Mouse (Mus musculus) urinary bladder, postnatal 14 days (tissue): ENCODE measurements at regions not wholly inside any gene's neighbourhood (a gene's known extent, or its start where the extent isn't known, plus 50 kb on each side); places are given as distances from the start of the nearest gene placed in this dataset.

Source experiments
- DNase-seq: peaks from one replicate; pipeline ENCODE4 v3.0.0; 2021; ENCODE audit warnings: low spot score

DNA sequence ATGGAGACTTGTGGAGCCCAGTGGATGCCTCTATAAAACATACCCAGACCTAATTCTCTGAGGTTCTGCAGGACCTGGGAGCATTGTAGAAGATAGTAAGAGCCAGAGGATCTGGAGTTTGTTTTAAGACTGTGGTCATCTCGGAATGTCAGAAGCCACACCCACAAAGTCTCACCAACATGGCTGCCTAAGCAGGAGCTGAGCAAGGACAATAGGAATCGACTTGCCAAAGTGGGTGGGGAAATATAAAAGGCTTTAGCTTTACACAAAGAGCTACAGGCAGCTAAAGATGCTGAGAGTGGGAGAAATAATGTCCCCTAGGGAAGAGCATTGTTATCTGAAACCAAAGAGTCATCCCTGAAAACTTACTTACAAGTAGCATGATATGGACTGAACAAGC, 364.7 kb upstream of the Pik3r1 start:
- DNase-seq = no peak

DNA sequence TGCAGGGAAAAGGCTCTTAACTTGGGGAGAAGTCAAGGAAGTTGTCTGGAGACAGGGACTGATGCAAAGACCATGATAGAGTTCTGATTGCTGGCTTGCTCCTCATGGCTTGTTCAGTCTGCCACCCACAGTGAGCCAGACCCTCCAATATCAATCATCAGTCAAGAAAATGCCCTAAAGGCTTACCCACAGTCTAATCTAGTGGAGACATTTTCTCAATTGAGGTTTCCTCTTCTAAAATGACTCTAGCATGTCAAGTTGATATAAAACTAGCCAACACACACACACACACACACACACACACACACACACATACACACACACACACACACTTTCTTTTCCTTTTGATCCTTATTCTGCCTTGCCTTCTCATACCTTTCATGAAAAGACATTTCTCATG, 367.2 kb upstream of the Pik3r1 start:
- no peak for DNase-seq

DNA sequence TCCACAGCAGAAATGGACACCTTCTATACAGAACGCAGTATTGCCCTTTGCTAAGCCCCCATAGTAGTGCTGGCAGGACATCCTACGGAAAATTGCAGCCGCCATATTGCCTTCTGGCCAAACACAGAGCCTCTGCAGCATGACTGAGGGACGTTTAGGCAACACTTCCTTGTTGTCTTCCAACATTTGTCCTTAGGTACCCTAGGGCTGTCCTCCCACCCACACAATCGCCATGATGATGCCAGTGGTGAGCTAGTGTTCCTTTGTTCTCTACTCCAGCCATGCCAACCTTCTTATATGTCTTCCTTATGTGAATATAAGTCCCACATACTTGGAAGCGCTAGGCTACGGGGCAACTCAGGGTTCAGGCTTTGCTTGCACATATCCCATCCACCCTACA, 375.0 kb upstream of the Pik3r1 start:
- no peak for DNase-seq

DNA sequence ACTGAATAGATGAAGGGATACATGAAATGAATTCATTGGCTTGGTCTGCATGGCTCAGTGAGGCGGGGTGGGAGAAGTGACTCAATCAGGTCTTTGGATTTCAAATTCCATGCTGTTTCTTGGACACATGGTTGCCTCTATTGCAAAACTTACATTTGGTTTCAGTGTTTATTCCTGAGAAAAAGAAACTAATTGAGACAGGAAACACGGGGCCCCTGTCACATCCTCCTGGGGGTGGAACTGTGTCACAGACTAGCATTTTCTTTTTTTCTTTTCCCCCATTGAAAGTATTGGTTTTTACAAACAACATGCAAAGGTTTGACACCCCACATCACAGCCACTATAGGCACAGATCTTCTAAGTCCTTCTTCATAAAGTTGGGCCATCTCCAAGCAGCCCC, 375.8 kb upstream of the Pik3r1 start:
- DNase-seq = no peak

DNA sequence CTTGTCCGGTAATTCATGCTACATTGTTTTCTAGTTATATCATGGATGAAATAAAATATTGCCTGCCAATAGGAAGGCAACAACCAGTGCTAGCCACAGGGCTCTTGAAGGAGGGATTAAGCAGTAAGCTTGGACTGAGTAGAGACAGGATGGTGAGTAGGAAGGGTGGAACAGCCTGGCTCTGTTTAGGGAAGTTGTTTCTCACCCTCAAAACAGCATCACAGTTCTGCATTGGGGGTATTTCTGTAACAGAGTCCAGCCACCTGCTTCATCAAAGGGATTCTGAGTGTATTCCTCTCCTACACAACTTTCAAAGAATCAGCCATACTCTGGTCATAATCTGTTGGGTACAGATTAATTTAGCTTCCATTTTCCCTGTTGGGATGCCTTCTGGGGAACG, 380.0 kb upstream of the Pik3r1 start:
- no peak for DNase-seq

DNA sequence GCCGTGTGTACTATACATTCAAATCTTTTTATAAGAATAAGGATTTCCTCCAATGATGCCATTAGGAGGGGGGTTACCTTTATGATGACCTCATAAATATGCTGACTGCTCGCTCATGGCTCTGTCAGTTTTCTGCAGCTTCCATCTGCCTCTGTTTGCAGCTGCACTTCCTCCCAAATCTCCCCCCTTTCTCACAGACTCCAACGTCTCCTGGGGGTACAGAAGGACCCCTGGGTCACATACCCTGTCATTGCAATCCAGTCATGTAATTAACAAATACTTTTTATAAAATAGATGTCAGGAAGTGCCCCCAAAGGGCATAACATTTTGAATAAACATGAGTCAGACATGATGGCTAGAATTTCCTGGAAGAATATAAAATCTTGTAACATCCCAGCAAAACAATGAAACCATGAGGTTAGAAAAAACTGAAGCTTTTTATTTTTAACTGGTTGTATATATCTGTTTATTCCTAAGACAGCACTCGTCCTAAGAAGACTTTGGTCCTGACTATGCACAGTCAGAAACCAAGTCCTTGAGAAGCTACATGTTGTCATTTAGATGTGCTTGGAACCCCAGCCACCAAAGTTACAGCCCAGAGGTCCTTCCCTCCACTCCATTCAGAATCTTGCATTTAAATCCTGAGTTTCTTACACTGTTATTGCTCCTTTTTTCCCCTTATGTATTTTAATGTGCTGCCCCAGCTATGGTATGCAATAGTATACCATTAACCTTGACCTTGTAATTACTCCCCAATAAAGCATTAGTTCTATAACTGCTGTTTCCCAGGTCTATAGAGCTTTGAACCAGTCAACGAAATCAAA, 386.0 kb upstream of the Pik3r1 start:
- DNase-seq = no peak

DNA sequence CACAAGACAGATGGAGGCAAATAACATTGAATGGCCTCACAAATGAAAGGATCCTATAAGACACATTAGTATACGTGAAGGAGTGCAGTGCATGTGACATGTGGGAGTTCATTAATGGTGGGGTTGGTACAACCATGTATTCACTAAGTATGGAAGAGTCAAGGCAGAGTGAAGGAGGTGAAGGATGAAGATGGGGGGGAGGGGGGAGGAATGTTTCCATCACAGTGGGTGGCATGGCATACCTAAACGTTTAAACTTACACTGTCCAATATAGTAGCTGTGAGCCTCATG, 386.5 kb upstream of the Pik3r1 start:
- no peak for DNase-seq

DNA sequence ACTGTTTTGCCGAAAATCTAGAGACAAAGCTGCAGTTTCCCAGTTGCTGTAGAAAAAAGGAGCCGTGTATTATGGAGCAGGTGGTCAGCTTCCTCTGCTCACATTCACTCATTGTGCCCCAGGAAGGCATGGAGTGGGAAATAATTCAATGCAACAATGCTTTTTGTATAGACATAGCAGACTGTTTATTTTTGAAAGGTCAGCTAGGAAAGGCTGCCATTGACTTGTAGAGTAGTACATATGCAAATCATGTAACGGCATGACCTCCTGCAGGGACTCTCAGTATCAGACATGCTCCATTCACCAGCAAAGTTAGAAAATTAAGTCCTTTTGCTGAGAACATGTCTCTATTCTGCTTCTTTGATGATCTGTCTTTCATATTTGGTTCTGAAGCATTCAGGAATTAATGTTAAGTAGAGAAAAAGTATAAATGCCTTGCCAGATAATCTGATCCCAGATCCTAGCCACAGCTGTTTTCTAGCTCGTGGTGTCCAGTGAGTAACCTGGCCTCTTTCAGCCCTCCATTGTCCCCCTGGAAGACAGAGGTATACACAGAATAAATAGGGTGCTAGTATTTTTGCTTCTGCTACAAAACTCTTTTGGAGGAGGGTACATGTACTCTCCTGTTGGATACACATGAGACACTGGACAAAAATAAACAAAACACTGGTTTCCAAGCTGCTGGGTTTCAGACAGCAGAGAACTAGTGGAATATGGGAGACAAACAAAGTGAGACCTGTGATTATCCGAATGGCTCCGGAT, 389.5 kb upstream of the Pik3r1 start:
- no peak for DNase-seq

DNA sequence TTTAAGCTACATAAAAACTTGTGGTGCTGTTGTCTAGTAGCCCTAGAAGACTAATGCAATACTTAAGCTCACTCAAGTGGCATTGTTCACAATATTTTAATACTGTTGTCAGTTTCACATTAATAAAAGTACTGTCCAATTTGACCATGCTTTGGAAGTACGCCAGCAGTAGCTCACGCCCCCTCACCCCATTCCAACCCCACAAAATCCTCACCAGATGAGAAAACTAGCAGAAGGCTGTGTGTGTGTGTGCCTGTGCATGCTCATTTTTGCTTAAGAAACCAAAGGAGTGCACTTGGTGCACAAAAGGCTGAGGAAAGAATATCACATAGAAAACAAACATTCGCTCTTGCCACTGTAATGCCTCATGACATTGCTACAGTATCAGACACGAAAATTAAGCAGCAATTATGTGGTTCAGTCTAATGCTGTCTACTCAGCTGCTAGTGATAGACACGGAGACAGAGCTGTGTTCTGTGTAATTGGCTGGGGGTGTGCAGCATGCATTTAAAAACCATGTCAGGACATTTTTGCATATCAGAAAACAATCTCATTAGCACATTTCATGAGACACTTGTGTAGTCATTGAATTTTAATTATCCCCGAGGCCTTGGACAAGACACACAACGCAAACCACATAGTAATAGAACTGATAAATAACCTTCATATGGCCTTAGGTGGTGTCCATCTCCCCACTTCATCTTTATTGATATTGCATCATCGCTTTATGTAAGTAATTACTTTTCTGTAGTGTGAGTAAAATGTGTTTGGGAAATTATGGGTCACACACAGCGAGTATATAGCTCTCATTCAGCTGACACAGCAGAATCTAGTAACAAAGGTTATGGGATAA, 405.6 kb upstream of the Pik3r1 start:
- DNase-seq = no peak

DNA sequence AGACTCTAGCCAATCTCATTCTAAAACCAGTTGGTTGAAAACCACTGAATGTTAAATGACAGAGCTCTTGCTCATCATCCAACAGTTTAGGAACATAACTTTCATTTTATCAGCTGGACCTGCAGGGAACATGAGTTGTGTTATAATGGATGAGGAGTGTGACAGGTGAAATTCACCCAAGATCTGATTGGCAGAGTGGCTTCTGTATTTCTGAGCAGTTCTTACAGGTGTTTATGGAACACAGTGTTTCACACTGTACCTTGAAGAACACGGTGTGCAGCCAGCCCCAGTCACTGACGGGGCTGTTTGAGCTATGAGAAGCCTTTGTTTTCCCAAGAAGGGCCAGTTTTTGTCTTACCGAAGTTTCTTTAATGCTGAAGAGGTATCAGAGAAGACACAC, 406.4 kb upstream of the Pik3r1 start:
- no peak for DNase-seq

DNA sequence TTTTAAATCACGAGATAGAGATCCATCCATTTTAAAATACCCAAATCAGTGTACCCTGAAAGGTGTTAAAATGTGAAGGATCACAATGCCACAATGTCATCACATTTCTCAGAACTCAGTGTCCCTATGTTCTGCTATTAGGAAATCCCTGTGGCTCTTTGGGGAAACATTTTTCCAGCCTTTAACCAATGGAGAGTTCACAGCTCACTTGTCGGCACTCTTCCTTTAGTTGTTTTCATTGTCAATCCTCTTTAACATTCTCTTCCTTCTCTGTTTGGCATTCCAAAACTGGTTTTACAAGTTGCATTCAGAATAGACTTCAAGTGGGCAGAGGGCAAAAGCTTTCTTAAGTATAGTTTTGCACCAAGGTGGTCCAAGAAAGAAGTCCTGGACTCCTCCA, 406.9 kb upstream of the Pik3r1 start:
- DNase-seq = no peak

DNA sequence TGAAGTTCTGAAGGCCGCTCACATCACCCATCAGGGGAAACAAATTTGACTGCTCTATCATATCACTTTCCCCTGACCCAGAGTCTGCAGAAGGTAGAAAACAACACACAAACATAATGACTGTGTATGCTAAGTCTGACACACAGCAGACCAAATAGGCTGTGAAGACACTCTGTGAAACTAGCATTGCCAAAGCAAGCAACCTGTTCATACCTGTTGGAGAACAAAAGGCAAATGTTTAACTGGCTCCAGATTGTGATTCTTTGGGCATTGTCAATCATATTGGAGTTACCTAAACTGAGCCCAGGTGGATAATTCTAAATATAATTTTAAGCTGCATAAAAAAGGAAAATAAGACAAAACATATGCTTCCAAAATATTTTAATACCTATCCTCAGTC, 407.4 kb upstream of the Pik3r1 start:
- DNase-seq = no peak

DNA sequence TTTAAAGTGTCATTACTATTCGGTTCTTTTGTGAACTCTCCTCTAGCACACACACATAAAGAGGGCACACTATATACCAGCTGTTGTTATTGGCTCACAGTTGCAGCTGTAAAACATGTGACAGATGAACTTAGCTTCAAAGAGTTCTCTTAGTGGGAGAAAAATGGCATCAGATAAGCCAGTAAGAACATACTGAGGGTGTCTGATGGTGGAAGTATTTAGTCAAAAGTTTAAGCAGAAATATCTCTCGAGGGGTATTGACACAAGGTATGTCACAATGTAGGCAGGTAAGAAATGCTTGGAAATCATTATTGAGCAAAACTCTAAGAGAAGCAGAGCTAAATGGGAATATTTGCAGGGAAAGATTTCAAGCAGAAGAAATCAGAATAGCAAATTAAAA, 408.4 kb upstream of the Pik3r1 start:
- DNase-seq = no peak

DNA sequence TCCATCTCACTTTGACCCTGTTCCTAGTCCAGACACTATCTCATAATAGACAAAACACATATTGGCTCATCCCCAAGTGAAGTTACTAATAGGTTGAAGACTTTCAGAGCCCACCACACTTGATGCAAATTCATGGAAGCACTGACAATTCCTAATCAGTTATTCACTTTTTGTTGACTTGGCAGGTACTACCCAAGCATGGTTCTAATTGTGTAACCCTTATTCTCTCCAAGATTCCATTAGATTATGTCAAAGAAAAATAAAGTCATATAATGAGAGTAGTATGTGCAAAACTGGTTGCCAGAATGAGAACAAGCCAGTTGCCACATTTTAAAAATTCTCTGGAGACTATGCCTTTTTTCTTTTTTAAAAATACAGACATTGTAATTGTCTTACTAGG, 426.7 kb upstream of the Pik3r1 start:
- no peak for DNase-seq

DNA sequence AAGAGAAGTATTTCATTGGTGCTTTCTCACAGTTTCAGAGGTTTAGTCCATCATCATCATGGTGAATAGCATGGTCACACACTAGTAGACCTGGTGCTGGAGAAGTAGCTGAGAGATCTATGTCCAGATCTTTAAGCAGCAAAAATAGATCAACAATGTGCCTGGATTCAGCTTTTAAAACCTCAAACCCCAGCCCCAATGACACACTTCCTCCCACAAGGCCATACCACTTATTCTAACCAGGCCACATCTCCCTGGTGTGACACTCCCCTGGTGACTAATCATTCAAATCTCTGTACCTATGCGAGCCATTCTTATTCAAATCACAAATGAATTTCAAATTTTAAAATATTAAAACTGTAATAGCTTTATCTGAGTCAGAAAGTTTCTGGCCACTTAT, 434.3 kb upstream of the Pik3r1 start:
- DNase-seq = no peak

DNA sequence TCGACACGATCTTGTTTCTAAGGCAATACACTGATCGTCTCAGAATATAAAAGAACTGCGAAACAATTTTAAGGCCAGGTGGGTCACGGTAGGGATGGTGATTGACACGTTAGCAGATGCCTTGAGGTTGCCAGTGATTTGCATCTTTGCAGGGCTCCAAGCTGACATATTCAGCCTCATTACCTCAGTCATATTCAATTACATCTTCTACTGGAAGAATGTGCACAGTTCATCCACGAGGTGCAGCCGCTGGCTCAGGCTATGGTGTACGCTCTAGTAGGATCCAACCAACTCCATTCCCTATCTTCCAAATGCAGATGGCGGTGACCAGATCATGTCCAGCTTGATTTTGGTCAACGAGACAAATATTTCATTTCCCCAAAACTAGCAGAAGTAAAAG, 450.5 kb upstream of the Pik3r1 start:
- no peak for DNase-seq

DNA sequence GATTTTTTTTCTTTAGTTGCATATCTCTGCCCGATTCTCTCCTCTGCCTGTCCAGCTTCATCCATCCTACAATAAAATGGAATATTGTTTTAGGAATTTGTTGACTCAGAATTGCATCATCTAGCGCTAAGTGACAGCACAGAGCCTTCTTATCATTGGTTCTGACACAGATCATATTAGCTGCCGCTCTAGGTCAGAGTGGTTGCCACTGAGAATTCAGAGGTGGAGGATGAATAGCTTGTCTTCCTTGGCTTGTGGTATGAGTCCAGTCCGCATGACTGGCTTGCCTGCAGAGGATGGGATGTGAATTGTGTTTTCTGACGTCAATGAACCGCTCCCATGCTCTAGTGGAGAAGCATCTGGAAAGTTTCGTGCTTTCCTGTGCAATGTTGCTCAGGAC, 462.3 kb upstream of the Cd180 start:
- no peak for DNase-seq

DNA sequence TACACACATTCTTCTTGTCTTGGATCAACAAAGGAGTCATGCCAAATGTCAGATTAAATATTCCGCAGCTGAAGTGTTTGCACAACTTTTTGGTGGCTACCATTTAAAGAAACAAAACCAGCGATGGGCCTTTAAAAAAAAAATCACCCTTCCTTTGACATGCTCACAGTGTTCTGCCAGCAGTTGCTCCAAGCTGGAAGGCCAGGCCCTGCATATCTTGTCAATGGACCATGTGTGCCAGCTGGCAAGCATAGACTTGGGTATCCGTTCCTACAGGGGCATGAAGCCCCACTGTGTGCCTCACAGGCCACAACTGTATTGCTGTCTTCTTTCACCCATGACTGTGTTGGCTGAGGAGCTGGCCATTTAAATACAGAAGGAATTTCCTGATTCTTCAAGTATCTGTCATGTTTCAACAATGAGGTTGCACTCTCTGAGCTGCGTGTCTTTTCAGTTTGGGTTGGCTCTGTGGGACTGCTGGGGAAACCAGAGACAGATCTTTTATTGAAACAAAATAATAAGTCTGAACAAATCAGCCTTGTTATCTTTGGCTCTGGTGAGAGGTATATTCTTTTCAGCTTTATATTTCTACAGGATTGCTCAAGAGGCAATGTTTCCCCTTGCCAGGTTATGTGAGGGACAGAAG, 460.9 kb upstream of the Cd180 start:
- DNase-seq = peak; percentile 61

DNA sequence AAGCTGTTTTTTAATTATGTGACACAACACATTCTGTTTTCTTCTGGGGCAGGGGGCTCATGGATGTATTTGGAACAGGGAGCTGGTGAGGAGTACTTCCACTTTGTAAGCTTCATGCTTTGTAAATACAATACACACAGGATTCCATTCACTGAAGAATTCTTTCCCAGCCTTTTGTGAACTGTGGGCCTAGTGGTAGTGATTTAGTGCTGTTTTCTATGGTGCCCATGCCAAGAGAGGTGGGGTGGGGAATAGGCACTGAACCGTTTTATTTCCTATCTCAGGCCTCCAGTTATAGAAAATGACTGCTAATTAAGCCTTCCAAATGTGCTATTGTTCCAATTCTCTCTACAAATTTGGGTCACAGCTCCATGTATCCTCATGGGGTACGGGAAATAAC, 442.5 kb upstream of the Cd180 start:
- no peak for DNase-seq

DNA sequence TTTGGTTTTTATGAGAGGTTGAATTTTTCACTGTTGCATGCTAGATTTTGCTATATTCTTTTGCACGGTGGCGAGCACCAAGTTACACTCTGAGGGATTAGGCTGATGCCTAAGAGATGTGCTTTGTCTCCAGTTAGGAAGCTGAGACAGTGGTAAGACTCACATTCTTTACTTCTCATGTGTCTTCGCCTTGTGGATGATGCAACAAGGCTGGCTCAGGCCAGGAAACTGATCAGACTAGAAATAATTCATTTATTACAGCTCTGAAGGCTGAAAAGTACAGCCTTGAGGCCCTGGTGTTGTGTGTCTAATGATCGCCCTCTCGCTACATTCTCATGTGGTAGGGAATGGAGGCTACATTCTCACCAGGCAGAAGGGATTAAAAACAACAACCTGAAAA, 441.6 kb upstream of the Cd180 start:
- DNase-seq = no peak

DNA sequence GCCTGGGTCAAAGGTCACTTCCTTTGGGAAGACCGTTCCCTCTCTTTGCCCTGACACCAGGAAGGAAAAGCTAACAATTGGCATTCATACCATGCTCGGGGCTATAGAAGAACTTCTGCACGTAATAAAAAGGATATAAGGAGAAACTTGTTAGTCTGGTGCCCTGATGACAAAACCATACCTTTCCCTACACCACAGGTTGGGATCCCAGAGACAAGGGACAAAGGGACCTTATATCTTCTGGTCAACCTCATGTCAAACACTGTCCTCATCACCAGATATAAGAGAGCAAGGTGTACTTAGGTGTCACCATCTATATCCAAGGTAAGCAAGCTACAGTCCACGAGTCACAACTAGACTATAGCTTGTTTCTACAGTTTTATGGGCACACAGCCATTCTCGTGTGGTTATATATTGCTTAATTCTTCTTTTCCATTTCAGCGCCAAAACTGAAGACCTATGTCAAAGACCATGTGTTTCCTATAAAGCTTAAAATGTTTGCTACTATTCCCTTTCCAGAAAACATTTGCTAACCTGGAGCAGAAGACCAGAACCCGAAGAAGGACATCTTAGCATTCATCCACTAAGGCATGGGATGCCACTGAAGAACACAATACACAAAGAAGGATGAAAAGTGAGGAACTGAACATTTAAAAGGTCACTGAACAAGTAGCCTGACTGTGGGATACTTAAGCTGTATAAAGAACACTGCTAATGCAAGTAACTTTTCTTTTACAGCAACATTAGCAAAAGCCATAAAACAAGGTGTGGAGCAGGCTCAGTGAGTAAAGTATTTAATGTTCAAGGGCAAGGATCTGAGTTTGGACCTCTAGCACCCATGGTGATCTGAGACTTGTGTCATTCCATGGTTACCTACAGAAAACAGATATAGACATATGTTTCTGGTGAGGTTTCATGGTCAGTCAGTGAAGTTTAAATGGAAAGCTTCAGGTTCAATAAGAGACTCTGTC, 437.7 kb upstream of the Cd180 start:
- DNase-seq = no peak
